ENCODE assay signal across 8 mouse cellular contexts in the genomic region with DNA sequence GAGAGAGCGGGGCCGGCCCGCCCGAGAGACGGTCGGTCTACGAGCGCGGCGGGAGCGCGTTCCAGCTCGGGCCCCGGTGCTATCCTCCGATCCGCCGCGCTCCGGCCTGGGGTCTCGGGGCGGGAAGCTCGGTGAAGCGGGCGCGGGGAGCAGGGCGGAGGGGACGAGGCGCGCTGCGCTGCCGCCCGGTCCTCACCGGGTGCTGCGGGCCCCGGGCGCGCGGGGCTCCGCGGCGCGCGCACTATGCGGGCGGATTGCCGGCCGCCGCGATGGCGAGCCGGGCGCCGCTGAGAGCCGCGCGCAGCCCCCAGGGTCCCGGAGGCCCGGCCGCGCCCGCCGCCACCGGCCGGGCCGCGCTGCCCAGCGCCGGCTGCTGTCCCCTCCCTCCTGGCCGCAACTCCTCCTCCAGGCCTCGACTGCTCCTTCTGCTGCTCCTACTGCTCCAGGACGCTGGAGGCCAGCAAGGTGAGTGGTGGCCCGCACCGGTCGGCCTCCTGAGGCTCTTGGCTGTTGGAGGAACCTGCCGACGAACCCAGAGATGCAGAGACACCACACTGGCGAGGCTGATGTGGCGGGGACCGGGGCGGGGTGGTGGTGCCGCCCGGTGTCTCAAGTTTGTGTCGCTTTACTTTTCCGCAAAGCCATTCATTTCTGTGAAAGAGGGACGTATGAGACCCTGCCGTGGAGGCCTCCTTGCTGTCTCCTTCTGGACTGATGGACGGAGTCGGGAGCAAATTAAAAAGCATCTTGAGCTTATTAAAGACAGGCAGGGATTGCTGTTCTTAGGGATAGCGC. TPM values are rescaled to one million over a fixed set of nuclear protein-coding genes. Genes with fewer than 3 reads are reported as not detected.
DNase-seq lines count a peak whose midpoint lies in the region; ATAC-seq and TF ChIP-seq lines count a peak whose summit lies in the region.

No protein-coding gene starts in this region.

- WGBS in forebrain, postnatal 0 days: 2% methylated on average over 69 of the region's 89 CpGs
- WGBS in hindbrain, embryonic 16.5 days: under 1% methylated on average over 36 of the region's 89 CpGs
- under 1% methylated on average over 83 of the region's 89 CpGs for WGBS in limb, embryonic 11.5 days

- DNase-seq in kidney, adult 11 months: peak; percentile 45
- no peak for DNase-seq in kidney, postnatal 14 days
- DNase-seq in cerebellum, adult 11-12 months: peak; percentile 67
- DNase-seq in forebrain, postnatal 0 days: peak; percentile 28
- DNase-seq in limb, embryonic 11.5 days (ENCODE audit: low spot score): peak; percentile 65
- peak; percentile 43 for DNase-seq in mesoderm, embryonic 11.5 days (ENCODE audit: low read depth, low spot score)
- peak; percentile 34 for DNase-seq in right cerebral cortex, postnatal 4 days

- H3K27me3 ChIP-seq in forebrain, postnatal 0 days (ENCODE audit: insufficient read depth, low read length): no peaks in the 10 kb centered on the region
- no peaks in the 10 kb centered on the region for H3K27me3 ChIP-seq in hindbrain, embryonic 16.5 days (replicated peaks; ENCODE audit: control insufficient read depth, insufficient read depth, low read length)
- no peaks in the 10 kb centered on the region for H3K27me3 ChIP-seq in limb, embryonic 11.5 days (ENCODE audit: control insufficient read depth, insufficient read depth, low read length)

- H3K4me3 ChIP-seq in forebrain, postnatal 0 days (ENCODE audit: low read depth, low read length): peak overlapping the region; percentile 89
- peak overlapping the region; percentile 63 for H3K4me3 ChIP-seq in hindbrain, embryonic 16.5 days (ENCODE audit: low read length)
- H3K4me3 ChIP-seq in limb, embryonic 11.5 days (ENCODE audit: low read depth, low read length): peak overlapping the region; percentile 70

- H3K27ac ChIP-seq in forebrain, postnatal 0 days (ENCODE audit: low read depth, low read length): peak overlapping the region; percentile 85
- peak overlapping the region; percentile 90 for H3K27ac ChIP-seq in hindbrain, embryonic 16.5 days (ENCODE audit: low read depth, low read length)
- peak overlapping the region; percentile 72 for H3K27ac ChIP-seq in limb, embryonic 11.5 days (replicated peaks; ENCODE audit: low read depth, low read length)

- peak overlapping the region; percentile 76 for H3K9ac ChIP-seq in forebrain, postnatal 0 days
- H3K9ac ChIP-seq in hindbrain, embryonic 16.5 days (ENCODE audit: low read depth, low read length): peak overlapping the region; percentile 85
- peak overlapping the region; percentile 85 for H3K9ac ChIP-seq in limb, embryonic 11.5 days (ENCODE audit: low read length)

- peak overlapping the region; percentile 80 for H3K4me2 ChIP-seq in forebrain, postnatal 0 days (ENCODE audit: low read depth)
- H3K4me2 ChIP-seq in hindbrain, embryonic 16.5 days (ENCODE audit: low read length): peak overlapping the region; percentile 81
- peak overlapping the region; percentile 74 for H3K4me2 ChIP-seq in limb, embryonic 11.5 days (ENCODE audit: low read depth, severe bottlenecking)

- ATAC-seq in forebrain, postnatal 0 days: peak; percentile 71
- ATAC-seq in hindbrain, embryonic 16.5 days: peak; percentile 70
- peak; percentile 55 for ATAC-seq in limb, embryonic 11.5 days (ENCODE audit: insufficient number of reproducible peaks, low FRiP score, low TSS enrichment, low read depth)

- H3K36me3 ChIP-seq in forebrain, postnatal 0 days (ENCODE audit: insufficient read depth): no peaks in the 10 kb centered on the region
- no peaks in the 10 kb centered on the region for H3K36me3 ChIP-seq in hindbrain, embryonic 16.5 days (ENCODE audit: control insufficient read depth, insufficient read depth, low read length)
- H3K36me3 ChIP-seq in limb, embryonic 11.5 days (ENCODE audit: control insufficient read depth, insufficient read depth, low read length): no peaks in the 10 kb centered on the region

- H3K9me3 ChIP-seq in forebrain, postnatal 0 days (ENCODE audit: low read length): no peaks in the 10 kb centered on the region
- no peaks in the 10 kb centered on the region for H3K9me3 ChIP-seq in hindbrain, embryonic 16.5 days (ENCODE audit: control insufficient read depth, low read length)
- H3K9me3 ChIP-seq in limb, embryonic 11.5 days (ENCODE audit: control insufficient read depth, low read length): no peaks in the 10 kb centered on the region

- TF ChIP-seq CTCF in forebrain, postnatal 0 days (IDR thresholded peaks at IDR 0.05; ENCODE audit: low read depth): no peak

- H3K4me1 ChIP-seq in forebrain, postnatal 0 days (ENCODE audit: insufficient read depth): no peaks in the 10 kb centered on the region
- H3K4me1 ChIP-seq in hindbrain, embryonic 16.5 days (ENCODE audit: control insufficient read depth, insufficient read depth, low read depth, low read length): peaks cover 10% of the 10 kb centered on the region
- peaks cover 3% of the 10 kb centered on the region for H3K4me1 ChIP-seq in limb, embryonic 11.5 days (ENCODE audit: control insufficient read depth, insufficient read depth, low read length)

RNA-seq across cellular contexts. Expression of a gene that starts 0.4 kb away (rescaled TPM):
- total RNA-seq in forebrain, postnatal 0 days (2014; rRNA removed): 21.0 and 24.7 TPM in 2 replicates
- polyA plus RNA-seq in forebrain, postnatal 0 days (2015; fragmentation: Nextera tagmentation; extraction: Ambion mirVana): 1.8 and 3.0 TPM in 2 replicates
- 4.9 and 5.4 TPM in 2 replicates for polyA plus RNA-seq in hindbrain, embryonic 16.5 days (2015; fragmentation: Nextera tagmentation; extraction: Ambion mirVana)
- polyA plus RNA-seq in limb, embryonic 11.5 days (2014; fragmentation: Nextera tagmentation; extraction: Ambion mirVana): 10.2 and 13.9 TPM in 2 replicates
